Mouse (Mus musculus): ENCODE measurements around the gene Lipo3.
"Not testable (repeated sequence)": the region's sequence is repeated elsewhere in the genome, so short reads cannot be mapped to it uniquely, and the experiment has no call there.

Gene Lipo3

GRCm38 (mm10) chr19:33761287-33762086 is at the start of gene Lipo3:
TSS of gene Lipo3 (minus strand) at chr19:33761951.
- DNase-seq: peak; percentile 18

GRCm38 (mm10) chr19:33787359-33787758 is 25.6 kb upstream of the Lipo3 start, which contains the start of gene Lipo1:
TSS of gene Lipo1 (minus strand) at chr19:33787459.
- DNase-seq: not testable (repeated sequence)

DNA sequence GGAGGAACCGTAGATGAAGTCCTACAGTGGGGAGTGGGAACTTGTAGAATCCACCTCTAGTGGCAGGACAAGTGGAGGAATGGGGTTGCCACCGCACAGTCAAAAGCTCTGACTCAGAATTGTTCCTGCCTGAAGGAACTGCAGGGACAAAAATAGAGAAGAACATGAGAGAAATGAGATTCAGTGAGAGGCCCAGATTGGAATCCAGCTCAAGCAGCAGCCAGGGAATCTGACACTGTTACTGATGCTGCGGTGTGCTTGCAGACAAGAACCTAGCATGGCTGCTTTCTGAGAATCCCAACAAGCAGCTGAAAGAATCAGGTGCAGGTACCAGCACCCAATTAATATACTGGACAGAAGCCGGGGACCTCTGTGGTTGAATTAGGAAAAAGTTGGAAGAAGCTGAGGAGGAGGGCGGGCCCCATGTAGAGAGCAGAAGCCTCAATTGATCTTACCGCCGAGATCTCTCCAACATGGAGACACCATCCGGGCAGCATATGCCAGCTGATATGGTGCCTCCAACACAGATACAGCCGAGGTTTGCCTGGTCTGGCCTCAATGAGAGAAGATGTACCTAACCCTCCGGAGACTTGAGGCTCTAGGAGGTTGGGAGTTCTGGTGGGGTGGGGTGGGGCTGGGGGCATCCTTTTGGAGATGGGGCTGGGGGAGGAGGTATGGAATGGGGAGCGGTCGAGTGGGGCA is 25.0 kb upstream of the Lipo3 start:
- DNase-seq: no peak

DNA sequence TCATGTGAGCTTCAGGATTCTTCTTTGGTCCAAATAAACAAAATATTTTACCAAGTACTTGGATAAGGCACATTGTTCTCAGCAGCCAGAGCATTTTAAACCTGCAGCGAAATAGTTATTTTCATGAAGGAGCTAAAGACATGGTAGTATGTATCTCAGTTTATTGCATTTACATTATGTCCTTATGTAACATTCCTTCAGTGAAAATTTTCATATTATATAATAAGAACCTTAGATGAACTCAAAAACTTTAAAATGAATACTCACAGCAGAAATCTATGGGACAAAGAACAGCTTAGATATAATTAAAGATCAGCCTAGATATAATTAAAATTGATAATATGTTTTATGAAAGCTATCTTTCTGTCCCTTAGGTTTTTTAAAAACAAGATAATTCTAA is 10.5 kb downstream of the Lipo3 start, which contains the start of gene Lipo2:
Lipo2 (minus strand) TSS at position 101 of the 400 bp plus-strand sequence.
- not testable (repeated sequence) for DNase-seq

DNA sequence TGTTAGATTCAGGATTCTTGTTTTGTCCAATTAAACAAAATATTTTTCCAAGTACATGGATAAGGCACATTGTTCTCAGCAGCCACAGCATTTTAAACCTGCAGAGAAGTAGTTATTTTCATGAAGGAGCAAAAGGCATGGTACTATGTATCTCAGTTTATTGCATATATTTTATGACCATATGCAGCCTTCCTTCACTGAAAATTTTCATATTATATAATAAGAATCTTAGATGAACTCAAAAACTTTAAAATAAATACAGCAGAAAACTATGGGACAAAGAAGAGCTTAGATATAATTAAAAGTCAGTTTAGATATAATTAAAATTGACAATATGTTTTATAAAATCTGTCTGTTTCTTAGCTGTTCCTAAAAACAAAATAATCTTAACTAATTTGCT is 136.6 kb downstream of the Lipo3 start, which contains the start of gene Gm8978:
Gm8978 (minus strand) TSS at position 101 of the 400 bp plus-strand sequence.
- DNase-seq: not testable (repeated sequence)

DNA sequence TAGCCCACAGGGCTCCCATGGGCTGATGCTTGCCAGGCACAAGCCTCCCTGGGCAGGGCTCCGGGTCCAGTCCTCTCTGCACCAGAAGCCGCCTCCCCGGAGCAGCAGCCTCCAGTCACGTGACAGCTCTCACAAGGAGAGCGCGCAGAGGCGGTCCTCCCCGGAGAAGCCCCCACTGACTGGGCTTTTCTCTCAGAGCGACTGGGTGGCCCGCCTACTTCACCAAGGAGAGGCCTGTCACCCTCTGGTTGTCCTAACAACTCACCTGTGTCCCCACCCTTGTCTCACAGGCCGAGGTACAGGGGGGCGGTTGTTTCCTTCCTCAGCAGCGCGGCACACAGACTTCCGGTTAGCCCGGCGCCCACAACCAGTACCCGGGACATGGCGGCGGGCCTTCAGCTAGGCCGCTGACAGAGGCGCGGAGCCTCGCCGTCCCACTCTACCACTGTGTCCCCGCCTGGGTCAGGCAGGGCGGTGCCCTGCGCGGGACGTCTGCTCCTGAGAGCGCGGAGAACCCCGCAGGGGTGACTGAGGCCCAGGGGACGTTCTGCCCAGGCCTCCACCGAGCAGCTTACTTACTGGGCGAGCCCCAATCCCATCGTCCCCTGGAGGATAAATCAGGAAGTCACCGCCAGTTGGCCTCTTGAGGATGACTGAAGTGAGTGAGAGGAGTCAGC is 172.0 kb downstream of the Lipo3 start:
- DNase-seq: peak; percentile 55

DNA sequence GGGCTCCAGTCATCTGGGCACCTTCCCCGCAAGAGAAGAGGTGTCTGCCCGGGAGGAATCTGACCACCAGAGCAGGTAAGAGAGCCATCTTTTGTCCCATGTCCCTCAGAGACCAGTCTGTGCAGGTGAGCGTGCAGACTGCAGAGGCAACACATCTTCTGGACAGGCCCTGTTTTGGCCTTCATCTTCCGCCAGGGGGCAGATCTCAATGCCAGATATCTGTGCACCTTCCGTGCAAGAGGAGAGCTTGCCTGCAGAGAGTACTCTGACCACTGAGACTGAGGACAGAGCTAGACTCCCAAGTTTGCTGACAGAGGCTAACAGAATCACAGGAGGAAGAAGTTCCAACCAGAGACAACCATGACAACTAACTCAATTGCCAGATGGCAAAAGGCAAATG is 193.2 kb downstream of the Lipo3 start:
- not testable (repeated sequence) for DNase-seq

DNA sequence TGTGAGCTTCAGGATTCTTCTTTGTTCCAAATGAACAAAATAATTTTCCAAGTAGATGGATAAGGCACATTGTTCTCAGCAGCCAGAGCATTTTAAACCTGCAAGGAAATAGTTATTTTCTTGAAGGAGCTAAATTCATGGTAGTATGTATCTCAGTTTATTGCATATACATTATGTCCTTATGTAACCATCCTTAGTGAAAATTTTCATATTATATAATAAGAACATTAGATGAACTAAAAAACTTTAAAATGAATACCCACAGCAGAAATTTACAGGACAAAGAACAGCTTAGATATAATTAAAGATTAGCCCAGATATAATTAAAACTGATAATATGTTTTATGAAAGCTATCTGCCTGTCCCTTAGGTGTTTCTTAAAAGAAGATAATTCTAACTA is 244.1 kb downstream of the Lipo3 start, which contains the start of gene Lipo4:
Lipo4 (minus strand) TSS at position 101 of the 400 bp plus-strand sequence.
- DNase-seq: no peak

Measured in cerebellum, adult 11 months (tissue).